Mouse (Mus musculus): ENCODE results near the gene Fosb. TPM values are rescaled to one million over a fixed set of nuclear protein-coding genes. Genes with fewer than 3 reads are reported as not detected.
A peak's percentile ranks its signal among the peaks of the same experiment; 100 is the strongest.

The Fosb gene
- polyA plus RNA-seq, 2 experiments = 0.14 to 0.69 TPM

DNA sequence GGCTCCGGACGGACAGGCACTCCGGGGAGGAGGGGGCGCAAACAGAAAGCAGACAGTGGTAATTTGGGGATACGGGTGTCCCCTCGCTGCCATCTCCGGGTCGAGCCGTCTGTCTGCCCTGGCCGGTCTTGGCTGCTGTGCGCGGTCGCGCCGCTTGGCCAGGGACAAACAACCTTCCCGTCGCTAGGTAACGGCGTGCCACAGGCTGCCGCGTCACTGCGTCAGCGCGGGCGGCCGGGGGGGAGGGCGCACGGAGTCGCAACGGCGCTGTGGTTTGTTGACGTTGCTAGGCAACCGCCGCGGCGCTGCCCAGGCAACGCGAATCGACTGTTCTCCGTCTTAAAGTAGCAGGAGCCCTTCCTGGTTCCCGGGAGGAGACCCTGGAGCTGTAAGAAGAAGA is 10.1 kb upstream of the Fosb start:
- ATAC-seq (ENCODE audit: low FRiP score, low read depth) (peak; percentile 97), DNase-seq (ENCODE audit: low spot score) (peak; percentile 95)
- WGBS = 3% methylated on average over 37 of the region's 41 CpGs
- peaks cover 9% of the 10 kb centered on the region; the same call in 1 of the 2 replicates for H3K4me1 ChIP-seq (ENCODE audit: control insufficient read depth, insufficient read depth, low read length)
- no peak for TF ChIP-seq POLR2A (IDR thresholded peaks at IDR 0.05; ENCODE audit: borderline replicate concordance, extremely low read depth, insufficient read depth, insufficient read length)
- H3K36me3 ChIP-seq (ENCODE audit: control insufficient read depth, insufficient read depth, low read length) = no peaks in the 10 kb centered on the region
- H3K27ac ChIP-seq (replicated peaks; ENCODE audit: low read depth, low read length) = peak overlapping the region; percentile 52
- H3K4me3 ChIP-seq (replicated peaks; ENCODE audit: low read length) = peak overlapping the region; percentile 42
- H3K27me3 ChIP-seq (ENCODE audit: control insufficient read depth, insufficient read depth, low read length) = no peaks in the 10 kb centered on the region
- peak overlapping the region; percentile 55 for H3K9ac ChIP-seq (ENCODE audit: low read depth, low read length, severe bottlenecking)
- peak overlapping the region; percentile 89 for H3K4me2 ChIP-seq (replicated peaks; ENCODE audit: low read depth, low read length, severe bottlenecking)
- H3K9me3 ChIP-seq (ENCODE audit: control insufficient read depth, low read length) = no peaks in the 10 kb centered on the region

DNA sequence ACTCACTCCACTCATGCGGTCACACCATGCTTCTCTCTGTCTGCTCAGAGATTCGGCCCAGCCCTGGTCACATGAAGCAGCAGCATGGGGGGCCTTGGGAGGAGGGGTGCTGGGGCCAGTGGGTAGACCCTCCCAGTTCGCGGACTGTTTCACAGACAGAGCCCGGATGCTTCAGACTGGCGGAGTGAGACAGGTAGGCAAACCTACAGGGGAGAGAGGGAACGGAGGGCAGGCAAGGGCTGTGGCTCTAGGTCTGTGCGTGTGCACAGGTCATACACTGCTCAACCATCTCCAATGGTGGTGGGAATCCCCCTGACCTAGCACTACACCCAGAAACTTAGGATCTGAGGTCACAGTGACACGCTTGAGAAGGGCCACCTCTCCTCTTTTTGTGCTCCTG is 9.6 kb upstream of the Fosb start:
- peak overlapping the region; percentile 89 for H3K4me2 ChIP-seq (replicated peaks; ENCODE audit: low read depth, low read length, severe bottlenecking)
- peak; percentile 51 for ATAC-seq (ENCODE audit: low FRiP score, low read depth)
- H3K9me3 ChIP-seq (ENCODE audit: control insufficient read depth, low read length) = no peaks in the 10 kb centered on the region
- peak overlapping the region; percentile 42 for H3K4me3 ChIP-seq (replicated peaks; ENCODE audit: low read length)
- peaks cover 9% of the 10 kb centered on the region; the same call in 1 of the 2 replicates for H3K4me1 ChIP-seq (ENCODE audit: control insufficient read depth, insufficient read depth, low read length)
- WGBS = 21% methylated on average over 9 of the region's 9 CpGs
- H3K9ac ChIP-seq (ENCODE audit: low read depth, low read length, severe bottlenecking) = peak overlapping the region; percentile 55
- no peaks in the 10 kb centered on the region for H3K36me3 ChIP-seq (ENCODE audit: control insufficient read depth, insufficient read depth, low read length)
- TF ChIP-seq POLR2A (IDR thresholded peaks at IDR 0.05; ENCODE audit: borderline replicate concordance, extremely low read depth, insufficient read depth, insufficient read length) = no peak
- no peak for DNase-seq (ENCODE audit: low spot score)
- H3K27ac ChIP-seq (replicated peaks; ENCODE audit: low read depth, low read length) = peak overlapping the region; percentile 52
- H3K27me3 ChIP-seq (ENCODE audit: control insufficient read depth, insufficient read depth, low read length) = no peaks in the 10 kb centered on the region

DNA sequence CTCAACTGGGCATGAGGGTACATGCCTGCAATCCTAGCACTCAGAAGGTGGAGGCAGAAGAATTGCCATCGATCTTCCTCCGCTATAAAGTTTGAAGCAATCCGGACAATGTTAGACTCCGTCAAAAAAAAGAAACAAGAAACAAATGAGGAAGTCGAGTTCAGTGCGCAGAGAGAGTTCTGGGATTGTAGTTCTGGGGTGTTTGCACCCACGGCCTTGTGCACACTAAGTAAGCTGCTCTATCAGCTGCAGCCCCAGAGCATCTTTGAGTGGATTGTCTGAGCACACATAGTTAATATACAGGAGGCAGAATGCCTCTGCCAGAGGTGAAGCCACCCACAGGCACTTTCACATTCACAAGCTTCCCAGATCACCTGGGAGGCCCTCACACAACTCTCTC is 8.8 kb upstream of the Fosb start:
- Histone ChIP-seq H3K9ac (ENCODE audit: low read depth, low read length, severe bottlenecking) (no peak overlapping the region), H3K36me3 (ENCODE audit: control insufficient read depth, insufficient read depth, low read length) (no peaks in the 10 kb centered on the region), H3K4me2 (replicated peaks; ENCODE audit: low read depth, low read length, severe bottlenecking) (no peak overlapping the region), H3K9me3 (ENCODE audit: control insufficient read depth, low read length) (no peaks in the 10 kb centered on the region), H3K4me3 (replicated peaks; ENCODE audit: low read length) (no peak overlapping the region), H3K27ac (replicated peaks; ENCODE audit: low read depth, low read length) (no peak overlapping the region), H3K4me1 (ENCODE audit: control insufficient read depth, insufficient read depth, low read length) (peaks cover 9% of the 10 kb centered on the region; the same call in 1 of the 2 replicates), H3K27me3 (ENCODE audit: control insufficient read depth, insufficient read depth, low read length) (no peaks in the 10 kb centered on the region)
- WGBS = 72% methylated on average over 7 of the region's 7 CpGs
- TF ChIP-seq POLR2A (IDR thresholded peaks at IDR 0.05; ENCODE audit: borderline replicate concordance, extremely low read depth, insufficient read depth, insufficient read length) = no peak
- DNase-seq (ENCODE audit: low spot score) (no peak), ATAC-seq (ENCODE audit: low FRiP score, low read depth) (no peak)

DNA sequence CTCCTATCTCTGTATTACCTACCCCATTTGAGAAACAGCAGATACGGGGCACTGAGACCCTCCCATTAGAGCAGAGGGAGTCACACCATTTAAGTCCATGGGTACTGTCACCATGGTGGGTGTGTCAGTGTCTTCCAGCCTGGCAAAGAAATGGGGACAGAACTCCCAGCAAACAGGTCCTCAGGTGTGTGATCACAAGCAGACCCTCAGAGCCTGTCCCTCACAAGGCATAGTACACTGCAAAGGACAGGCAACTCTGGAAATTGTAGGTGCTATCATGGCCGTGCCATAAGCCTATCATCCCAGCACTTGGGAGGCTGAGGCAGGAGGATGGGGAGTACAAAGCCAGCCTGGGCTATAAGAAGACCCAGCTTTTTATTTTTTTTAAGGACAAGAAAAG is 8.3 kb upstream of the Fosb start:
- no peak for TF ChIP-seq POLR2A (IDR thresholded peaks at IDR 0.05; ENCODE audit: borderline replicate concordance, extremely low read depth, insufficient read depth, insufficient read length)
- H3K36me3 ChIP-seq (ENCODE audit: control insufficient read depth, insufficient read depth, low read length) = no peaks in the 10 kb centered on the region
- no peak overlapping the region for H3K4me3 ChIP-seq (replicated peaks; ENCODE audit: low read length)
- H3K9ac ChIP-seq (ENCODE audit: low read depth, low read length, severe bottlenecking) = no peak overlapping the region
- ATAC-seq (ENCODE audit: low FRiP score, low read depth) (no peak), DNase-seq (ENCODE audit: low spot score) (no peak)
- no peak overlapping the region for H3K4me2 ChIP-seq (replicated peaks; ENCODE audit: low read depth, low read length, severe bottlenecking)
- H3K27ac ChIP-seq (replicated peaks; ENCODE audit: low read depth, low read length) = no peak overlapping the region
- H3K9me3 ChIP-seq (ENCODE audit: control insufficient read depth, low read length) = no peaks in the 10 kb centered on the region
- 68% methylated on average over 2 of the region's 2 CpGs for WGBS
- peaks cover 9% of the 10 kb centered on the region; the same call in 1 of the 2 replicates for H3K4me1 ChIP-seq (ENCODE audit: control insufficient read depth, insufficient read depth, low read length)
- no peaks in the 10 kb centered on the region for H3K27me3 ChIP-seq (ENCODE audit: control insufficient read depth, insufficient read depth, low read length)

DNA sequence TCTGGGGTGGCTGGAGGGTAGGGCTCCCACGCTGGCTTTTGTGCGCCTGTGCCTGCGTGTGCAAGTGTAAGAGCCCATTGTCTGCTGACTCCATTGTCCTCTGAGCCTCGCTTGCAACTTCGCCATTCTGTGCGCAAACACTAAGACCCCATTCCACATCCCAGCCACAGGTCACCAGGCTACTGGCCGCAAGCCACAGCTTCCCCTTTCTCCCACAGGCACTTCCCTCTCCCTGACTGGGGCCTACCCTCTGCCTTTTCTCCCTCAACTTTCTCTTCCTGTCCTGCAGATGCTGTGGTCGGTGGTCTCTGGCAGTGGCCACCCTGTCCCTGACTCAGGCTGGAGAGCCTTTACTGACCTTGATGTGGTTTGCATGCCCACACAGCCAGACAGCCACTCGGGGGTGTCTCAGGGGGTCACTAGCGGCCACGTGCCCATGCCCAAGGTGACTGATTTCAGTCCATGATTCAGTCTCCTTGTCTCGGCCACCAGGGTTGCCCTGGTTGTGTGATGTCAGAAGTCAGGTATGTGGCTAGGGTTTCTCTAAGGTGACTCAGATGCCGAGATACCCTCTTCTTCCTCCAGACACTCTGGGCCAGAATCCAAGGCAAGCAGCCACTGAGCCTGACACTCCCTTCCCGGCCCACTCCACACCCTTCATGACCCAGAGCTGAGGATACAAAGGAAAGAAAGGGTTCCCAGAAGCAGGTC is 6.8 kb upstream of the Fosb start:
- H3K4me3 ChIP-seq (replicated peaks; ENCODE audit: low read length) = no peak overlapping the region
- H3K4me1 ChIP-seq (ENCODE audit: control insufficient read depth, insufficient read depth, low read length) = peaks cover 9% of the 10 kb centered on the region; the same call in 1 of the 2 replicates
- no peak overlapping the region for H3K4me2 ChIP-seq (replicated peaks; ENCODE audit: low read depth, low read length, severe bottlenecking)
- no peaks in the 10 kb centered on the region for H3K9me3 ChIP-seq (ENCODE audit: control insufficient read depth, low read length)
- H3K36me3 ChIP-seq (ENCODE audit: control insufficient read depth, insufficient read depth, low read length) = no peaks in the 10 kb centered on the region
- no peak overlapping the region for H3K27ac ChIP-seq (replicated peaks; ENCODE audit: low read depth, low read length)
- no peak overlapping the region for H3K9ac ChIP-seq (ENCODE audit: low read depth, low read length, severe bottlenecking)
- H3K27me3 ChIP-seq (ENCODE audit: control insufficient read depth, insufficient read depth, low read length) = no peaks in the 10 kb centered on the region
- ATAC-seq (ENCODE audit: low FRiP score, low read depth) = no peak
- 65% methylated on average over 14 of the region's 14 CpGs for WGBS
- DNase-seq (ENCODE audit: low spot score) = no peak
- TF ChIP-seq POLR2A (IDR thresholded peaks at IDR 0.05; ENCODE audit: borderline replicate concordance, extremely low read depth, insufficient read depth, insufficient read length) = no peak
